Mouse (Mus musculus) heart, embryonic 16.5 days (tissue): ENCODE measurements at regions not wholly inside any gene's neighbourhood (a gene's known extent, or its start where the extent isn't known, plus 50 kb on each side); places are given as distances from the start of the nearest gene placed in this dataset.

Source experiments
- ATAC-seq: fragments of 200-750 bp; cut with Nextera tagmentation; replicated peaks from 2 replicates; pipeline ENCODE4 v1.8.0; 2017; ENCODE audit warnings: moderate number of reproducible peaks; ENCODE audit not compliant: insufficient read depth, low FRiP score; ENCODE audit errors: extremely low read depth
- H3K27ac ChIP-seq: fragments of 300-500 bp; sonication (generic); 2 replicates; pipeline ENCODE4 v1.5.1; 2014; ENCODE audit warnings: mild to moderate bottlenecking, low read length, control low read depth, moderate library complexity
- H3K27me3 ChIP-seq: fragments of 300-500 bp; sonication (generic); 2 replicates; pipeline ENCODE4 v1.6.1; 2014; ENCODE audit warnings: low read length, mixed read lengths; ENCODE audit not compliant: control insufficient read depth, insufficient read depth
- H3K36me3 ChIP-seq: fragments of 300-500 bp; sonication (generic); 2 replicates; pipeline ENCODE4 v1.6.1; 2014; ENCODE audit not compliant: control insufficient read depth, insufficient read depth
- H3K4me1 ChIP-seq: fragments of 300-500 bp; sonication (generic); 2 replicates; pipeline ENCODE4 v1.6.1; 2014; ENCODE audit warnings: low read length, mixed read lengths; ENCODE audit not compliant: control insufficient read depth, insufficient read depth
- H3K4me2 ChIP-seq: fragments of 300-500 bp; sonication (generic); 2 replicates; pipeline ENCODE4 v1.6.1; 2014; ENCODE audit warnings: low read depth, mild to moderate bottlenecking, control low read depth, low read length
- H3K4me3 ChIP-seq: fragments of 300-500 bp; sonication (generic); 2 replicates; pipeline ENCODE4 v1.5.1; 2014; ENCODE audit warnings: mild to moderate bottlenecking, control low read depth, low read length
- H3K9ac ChIP-seq: fragments of 300-500 bp; sonication (generic); 2 replicates; pipeline ENCODE4 v1.6.1; 2014; ENCODE audit warnings: low read length, control low read depth
- H3K9me3 ChIP-seq: fragments of 300-500 bp; sonication (generic); replicated peaks from 2 replicates; pipeline ENCODE4 v1.6.1; 2016; ENCODE audit warnings: low read length; ENCODE audit not compliant: control insufficient read depth
- WGBS: fragments of 180-500 bp; shearing (Covaris S2); extraction: QIAGEN DNeasy Blood & Tissue Kit; methylation state at CpG from one replicate; pipeline ENCODE4 v1.1.7; 2014; 5-methylcytosine and 5-hydroxymethylcytosine counted together

- Histone ChIP-seq H3K4me2 (no peak overlapping the region), H3K4me1 (no peaks in the 10 kb centered on the region), H3K4me3 (no peak overlapping the region), H3K27me3 (no peaks in the 10 kb centered on the region), H3K36me3 (no peaks in the 10 kb centered on the region), H3K27ac (no peak overlapping the region), H3K9me3 (no peaks in the 10 kb centered on the region), H3K9ac (no peak overlapping the region)
- ATAC-seq = no peak
- WGBS = 82% methylated on average over 7 of the region's 7 CpGs
Measured at GRCm38 (mm10) chr5:111965311-111965710, 231.6 kb downstream of the Gm26897 start.

- 73% methylated on average over 11 of the region's 11 CpGs for WGBS
- no peaks in the 10 kb centered on the region for H3K9me3 ChIP-seq
Measured at GRCm38 (mm10) chr5:111968121-111968520, 234.4 kb downstream of the Gm26897 start.

GRCm38 (mm10) chr5:111968701-111969100, 235.0 kb downstream of the Gm26897 start:
- 94% methylated on average over 1 of the region's 1 CpGs for WGBS
- no peak for ATAC-seq
- no peak overlapping the region for H3K4me2 ChIP-seq

More at GRCm38 (mm10) chr5:111968121-111968520, 234.4 kb downstream of the Gm26897 start:
- no peaks in the 10 kb centered on the region for H3K4me1 ChIP-seq
- no peak overlapping the region for H3K4me2 ChIP-seq
- no peak overlapping the region for H3K27ac ChIP-seq
- no peaks in the 10 kb centered on the region for H3K27me3 ChIP-seq
- no peak overlapping the region for H3K9ac ChIP-seq
- no peaks in the 10 kb centered on the region for H3K36me3 ChIP-seq
- no peak for ATAC-seq
- H3K4me3 ChIP-seq = no peak overlapping the region

GRCm38 (mm10) chr5:111971193-111971592, 237.5 kb downstream of the Gm26897 start:
- no peaks in the 10 kb centered on the region for H3K27me3 ChIP-seq
- H3K36me3 ChIP-seq = no peaks in the 10 kb centered on the region
- H3K4me1 ChIP-seq = no peaks in the 10 kb centered on the region
- H3K4me2 ChIP-seq = no peak overlapping the region
- WGBS = 67% methylated on average over 3 of the region's 3 CpGs
- H3K4me3 ChIP-seq = no peak overlapping the region
- no peak overlapping the region for H3K27ac ChIP-seq
- no peak for ATAC-seq
- peaks cover 6% of the 10 kb centered on the region; the same call in 1 of the 2 replicates for H3K9me3 ChIP-seq
- no peak overlapping the region for H3K9ac ChIP-seq

More at GRCm38 (mm10) chr5:111968701-111969100, 235.0 kb downstream of the Gm26897 start:
- H3K27me3 ChIP-seq = no peaks in the 10 kb centered on the region
- no peak overlapping the region for H3K9ac ChIP-seq
- H3K36me3 ChIP-seq = no peaks in the 10 kb centered on the region
- H3K27ac ChIP-seq = no peak overlapping the region
- no peak overlapping the region for H3K4me3 ChIP-seq
- H3K9me3 ChIP-seq = no peaks in the 10 kb centered on the region
- H3K4me1 ChIP-seq = no peaks in the 10 kb centered on the region

GRCm38 (mm10) chr5:111971952-111972351, 238.2 kb downstream of the Gm26897 start:
- H3K27me3 ChIP-seq = no peaks in the 10 kb centered on the region
- ATAC-seq = no peak
- H3K9ac ChIP-seq = no peak overlapping the region
- no peaks in the 10 kb centered on the region for H3K36me3 ChIP-seq
- H3K27ac ChIP-seq = no peak overlapping the region
- 50% methylated on average over 3 of the region's 3 CpGs for WGBS
- no peaks in the 10 kb centered on the region for H3K4me1 ChIP-seq
- peaks cover 6% of the 10 kb centered on the region; the same call in 1 of the 2 replicates for H3K9me3 ChIP-seq
- no peak overlapping the region for H3K4me2 ChIP-seq
- H3K4me3 ChIP-seq = no peak overlapping the region

GRCm38 (mm10) chr5:111975686-111976085, 242.0 kb downstream of the Gm26897 start:
- Histone ChIP-seq H3K4me3 (no peak overlapping the region), H3K4me1 (no peaks in the 10 kb centered on the region), H3K9ac (no peak overlapping the region), H3K9me3 (peaks cover 6% of the 10 kb centered on the region; the same call in 1 of the 2 replicates), H3K27ac (no peak overlapping the region), H3K36me3 (no peaks in the 10 kb centered on the region), H3K27me3 (no peaks in the 10 kb centered on the region), H3K4me2 (no peak overlapping the region)
- 49% methylated on average over 7 of the region's 7 CpGs for WGBS
- no peak for ATAC-seq

- Histone ChIP-seq H3K4me1 (no peaks in the 10 kb centered on the region), H3K36me3 (no peaks in the 10 kb centered on the region), H3K4me2 (no peak overlapping the region), H3K27me3 (no peaks in the 10 kb centered on the region), H3K9me3 (peaks cover 17% of the 10 kb centered on the region), H3K9ac (no peak overlapping the region), H3K4me3 (no peak overlapping the region), H3K27ac (no peak overlapping the region)
- ATAC-seq = no peak
- WGBS = 86% methylated on average over 3 of the region's 3 CpGs
Measured at GRCm38 (mm10) chr5:111979601-111980000, 245.9 kb downstream of the Gm26897 start.

- no peak overlapping the region for H3K27ac ChIP-seq
- H3K36me3 ChIP-seq = no peaks in the 10 kb centered on the region
- H3K4me3 ChIP-seq = no peak overlapping the region
- no peak overlapping the region for H3K4me2 ChIP-seq
- H3K9ac ChIP-seq = no peak overlapping the region
- H3K27me3 ChIP-seq = no peaks in the 10 kb centered on the region
- no peaks in the 10 kb centered on the region for H3K4me1 ChIP-seq
- H3K9me3 ChIP-seq = peaks cover 12% of the 10 kb centered on the region
- no peak for ATAC-seq
- 71% methylated on average over 2 of the region's 2 CpGs for WGBS
Measured at GRCm38 (mm10) chr5:111982106-111982505, 248.4 kb downstream of the Gm26897 start.

- Histone ChIP-seq H3K36me3 (no peaks in the 10 kb centered on the region), H3K4me2 (no peak overlapping the region), H3K9ac (no peak overlapping the region), H3K4me3 (no peak overlapping the region), H3K9me3 (peaks cover 11% of the 10 kb centered on the region), H3K27me3 (no peaks in the 10 kb centered on the region), H3K27ac (no peak overlapping the region), H3K4me1 (no peaks in the 10 kb centered on the region)
- 70% methylated on average over 8 of the region's 8 CpGs for WGBS
- no peak for ATAC-seq
Measured at GRCm38 (mm10) chr5:111985997-111986396, 252.3 kb downstream of the Gm26897 start.
